Mouse (Mus musculus) ES-CJ7 (cell line): ENCODE measurements around the gene Gpr87.

ENCODE experiments used
- DNase-seq: peaks from one replicate; pipeline ENCODE4 v3.0.0; 2011; ENCODE audit warnings: low read depth, low spot score

The Gpr87 gene

GRCm38 (mm10) chr3:59194938-59195337 lies at the start of gene Gpr87:
Gpr87 (minus strand) TSS chr3:59195104.
- no peak for DNase-seq

- no peak for DNase-seq
Measured at GRCm38 (mm10) chr3:59243384-59243783, 48.5 kb upstream of the Gpr87 start.

- no peak for DNase-seq
Measured at GRCm38 (mm10) chr3:59234878-59235277, 40.0 kb upstream of the Gpr87 start.

GRCm38 (mm10) chr3:59230912-59231311 lies 36.0 kb upstream of the Gpr87 start:
- no peak for DNase-seq

GRCm38 (mm10) chr3:59228730-59229551 lies 34.0 kb upstream of the Gpr87 start:
- no peak for DNase-seq

- no peak for DNase-seq
Measured at GRCm38 (mm10) chr3:59227696-59228095, 32.8 kb upstream of the Gpr87 start.

- DNase-seq: no peak
Measured at GRCm38 (mm10) chr3:59225411-59225810, 30.5 kb upstream of the Gpr87 start.

GRCm38 (mm10) chr3:59222303-59222702 lies 27.4 kb upstream of the Gpr87 start:
- no peak for DNase-seq

GRCm38 (mm10) chr3:59219326-59219725 lies 24.4 kb upstream of the Gpr87 start:
- DNase-seq: no peak

GRCm38 (mm10) chr3:59217211-59217610 lies 22.3 kb upstream of the Gpr87 start:
- no peak for DNase-seq

- no peak for DNase-seq
Measured at GRCm38 (mm10) chr3:59212404-59212803, 17.5 kb upstream of the Gpr87 start.

GRCm38 (mm10) chr3:59211784-59212183 lies 16.9 kb upstream of the Gpr87 start:
- DNase-seq: no peak

GRCm38 (mm10) chr3:59210727-59211126 lies 15.8 kb upstream of the Gpr87 start, which contains the start of gene P2ry13:
P2ry13 (minus strand) TSS chr3:59210882.
- no peak for DNase-seq

- peak; percentile 12 for DNase-seq
Measured at GRCm38 (mm10) chr3:59210089-59210488, 15.2 kb upstream of the Gpr87 start.

- peak; percentile 64 for DNase-seq
Measured at GRCm38 (mm10) chr3:59208650-59209548, 14.0 kb upstream of the Gpr87 start.

GRCm38 (mm10) chr3:59205941-59206340 lies 11.0 kb upstream of the Gpr87 start:
- no peak for DNase-seq

GRCm38 (mm10) chr3:59204719-59205503 lies 10.0 kb upstream of the Gpr87 start:
- no peak for DNase-seq

GRCm38 (mm10) chr3:59203802-59204520 lies 9.1 kb upstream of the Gpr87 start:
- peak; percentile 7 for DNase-seq

GRCm38 (mm10) chr3:59197329-59197948 lies 2.5 kb upstream of the Gpr87 start:
- DNase-seq: no peak

GRCm38 (mm10) chr3:59194099-59194498 lies 805 bp downstream of the Gpr87 start:
- DNase-seq: no peak

GRCm38 (mm10) chr3:59191674-59192073 lies 3.2 kb downstream of the Gpr87 start:
- no peak for DNase-seq
